Mouse (Mus musculus): ENCODE data around the gene Ptgr2. TPM values are rescaled to one million over a fixed set of nuclear protein-coding genes. Genes with fewer than 3 reads are reported as not detected.
"Not testable (repeated sequence)": the region's sequence is repeated elsewhere in the genome, so short reads cannot be mapped to it uniquely, and the experiment has no call there.

Ptgr2 gene
- total RNA-seq, 2 experiments from 2014 or later, result 19.1 to 20.5 TPM

GRCm38 (mm10) chr12:84304101-84304500, 19.1 kb downstream of the Ptgr2 start:
- DNase-seq, result no peak
- intact Hi-C loops (cut with DNase I), result no loop called here

- DNase-seq, result no peak
- intact Hi-C loops (cut with DNase I), result no loop called here
These were observed 19.5 kb downstream of the Ptgr2 start for GRCm38 (mm10) chr12:84304554-84304953.

GRCm38 (mm10) chr12:84311306-84311705, 26.3 kb downstream of the Ptgr2 start:
- intact Hi-C loops (cut with DNase I), result no loop called here
- DNase-seq, result no peak

- intact Hi-C loops (cut with DNase I), result no loop called here
- no peak for DNase-seq
These were observed 31.0 kb downstream of the Ptgr2 start for GRCm38 (mm10) chr12:84316006-84316405.

- intact Hi-C loops (cut with DNase I), result no loop called here
These were observed 31.9 kb downstream of the Ptgr2 start, which contains the start of gene Zfp410 for GRCm38 (mm10) chr12:84316721-84317621. Gene Zfp410, plus strand, starts transcription at chr12:84316852.

GRCm38 (mm10) chr12:84327111-84327512, 42.1 kb downstream of the Ptgr2 start:
- no peak for DNase-seq
- intact Hi-C loops (cut with DNase I), result no loop called here

More at GRCm38 (mm10) chr12:84316721-84317621, 31.9 kb downstream of the Ptgr2 start, which contains the start of gene Zfp410:
- DNase-seq, result peak; percentile 81

GRCm38 (mm10) chr12:84336963-84337625, 52.1 kb downstream of the Ptgr2 start:
- DNase-seq, result no peak
- intact Hi-C loops (cut with DNase I), result no loop called here

GRCm38 (mm10) chr12:84347192-84347591, 62.2 kb downstream of the Ptgr2 start:
- intact Hi-C loops (cut with DNase I), result no loop called here
- peak; percentile 11 for DNase-seq

- intact Hi-C loops (cut with DNase I); DNase-seq: not testable (repeated sequence)
These were observed 73.7 kb downstream of the Ptgr2 start for GRCm38 (mm10) chr12:84358699-84359098.

- DNase-seq, result peak; percentile 96
- intact Hi-C loops (cut with DNase I), result no loop called here
These were observed 76.8 kb downstream of the Ptgr2 start, which contains the start of the genes Coq6 and Fam161b for GRCm38 (mm10) chr12:84361555-84362489. Gene Coq6, plus strand, starts transcription at chr12:84361657. Gene Fam161b, minus strand, starts transcription at chr12:84361833.

- DNase-seq, result no peak
- intact Hi-C loops (cut with DNase I), result no loop called here
These were observed 77.8 kb downstream of the Ptgr2 start for GRCm38 (mm10) chr12:84362872-84363271.

GRCm38 (mm10) chr12:84364291-84364690, 79.3 kb downstream of the Ptgr2 start:
- DNase-seq, result no peak
- intact Hi-C loops (cut with DNase I), result no loop called here

GRCm38 (mm10) chr12:84365137-84365536, 80.1 kb downstream of the Ptgr2 start:
- intact Hi-C loops (cut with DNase I), result no loop called here
- no peak for DNase-seq

Other genes starting within 250 kb of the Ptgr2 start
- gene Acot4, start 246.9 kb upstream of the Ptgr2 start, total RNA-seq (2021), result 1 to 10 TPM; 1.8 to 2.0 TPM
- not detected for gene Gm49366, start 246.3 kb upstream of the Ptgr2 start, total RNA-seq (2021)
- under 1 TPM; 0.28 to 0.99 TPM for gene Acot3, start 233.1 kb upstream of the Ptgr2 start, total RNA-seq (2021)
- under 1 TPM; 0.44 to 0.52 TPM for gene Acot5, start 215.9 kb upstream of the Ptgr2 start, total RNA-seq (2021)
- 1 to 10 TPM; 3.1 to 3.5 TPM for gene Acot6, start 184.6 kb upstream of the Ptgr2 start, total RNA-seq (2021)
- gene Dnal1, start 170.9 kb upstream of the Ptgr2 start, total RNA-seq (2021), result 10 to 100 TPM; 61.8 to 73.1 TPM
- gene Pnma1, start 136.7 kb upstream of the Ptgr2 start, total RNA-seq (2021), result 10 to 100 TPM; 11.0 to 11.1 TPM
- gene Elmsan1, start 66.4 kb upstream of the Ptgr2 start, total RNA-seq (2021), result 10 to 100 TPM; 12.9 to 14.9 TPM
- 10 to 100 TPM; 46.4 to 56.3 TPM for gene Zfp410, start 31.6 kb downstream of the Ptgr2 start, total RNA-seq (2021)
- 10 to 100 TPM; 23.9 to 28.0 TPM for gene Coq6, start 76.4 kb downstream of the Ptgr2 start, total RNA-seq (2021)
- gene Fam161b, start 76.6 kb downstream of the Ptgr2 start, total RNA-seq (2021), result 10 to 100 TPM; 11.8 to 12.3 TPM
- 10 to 100 TPM; 15.8 to 17.0 TPM for gene Entpd5, start 123.8 kb downstream of the Ptgr2 start, total RNA-seq (2021)
- gene Bbof1, start 123.8 kb downstream of the Ptgr2 start, total RNA-seq (2021), result 1 to 10 TPM; 6.1 to 8.7 TPM
- gene Rnf113a2, start 132.0 kb downstream of the Ptgr2 start, total RNA-seq (2021), result 10 to 100 TPM; 11.3 TPM
- gene Aldh6a1, start 165.8 kb downstream of the Ptgr2 start, total RNA-seq (2021), result 10 to 100 TPM; 25.9 to 26.2 TPM
- gene Lin52, start 166.2 kb downstream of the Ptgr2 start, total RNA-seq (2021), result 10 to 100 TPM; 12.7 to 15.0 TPM